Mouse (Mus musculus) MEL (cell line): ENCODE measurements around the gene Hacl1. TPM values are rescaled to one million over a fixed set of nuclear protein-coding genes. Genes with fewer than 3 reads are reported as not detected.

Experiments
- DNase-seq: peaks from one replicate; pipeline ENCODE4 v3.0.0; 2011; ENCODE audit warnings: low read depth, low spot score
- H3K27ac ChIP-seq: 2 replicates; pipeline ENCODE4 v1.5.1; 2012; ENCODE audit warnings: low read depth, mild to moderate bottlenecking, control low read depth, low read length, moderate library complexity; ENCODE audit not compliant: control insufficient read depth
- H3K27me3 ChIP-seq, 2 experiments: fragments of 150-350 bp in 1 of 2; sonication (generic) in 1 of 2; 2 replicates each; pipeline ENCODE4 v1.6.1; 2012; ENCODE audit warnings: low read length in 2 of 2, mild to moderate bottlenecking in 2 of 2, improper control_type of control experiment in 1 of 2, moderate library complexity in 1 of 2; ENCODE audit not compliant: insufficient read depth in 2 of 2, control insufficient read depth in 1 of 2
- H3K36me3 ChIP-seq, 2 experiments: 2 replicates each; pipeline ENCODE4 v1.6.1; 2012 to 2014; ENCODE audit warnings: low read length in 2 of 2, improper control_type of control experiment in 1 of 2, inconsistent platforms in 1 of 2, mild to moderate bottlenecking in 1 of 2; ENCODE audit not compliant: insufficient read depth in 2 of 2, control insufficient read depth in 1 of 2
- H3K4me1 ChIP-seq, 2 experiments: fragments of 150-350 bp in 1 of 2; sonication (generic) in 1 of 2; 2 replicates each; pipeline ENCODE4 v1.6.1; 2012; ENCODE audit warnings: low read length in 2 of 2, improper control_type of control experiment in 1 of 2, mild to moderate bottlenecking in 1 of 2; ENCODE audit not compliant: insufficient read depth in 2 of 2, control insufficient read depth in 1 of 2
- H3K4me3 ChIP-seq, 2 experiments: fragments of 150-350 bp in 1 of 2; sonication (generic) in 1 of 2; 2 replicates each; pipeline ENCODE4 v1.5.1; 2012; ENCODE audit warnings: low read depth in 2 of 2, low read length in 2 of 2, mild to moderate bottlenecking in 2 of 2, moderate library complexity in 2 of 2, control low read depth in 1 of 2, improper control_type of control experiment in 1 of 2; ENCODE audit not compliant: control insufficient read depth in 1 of 2, insufficient read depth in 1 of 2
- H3K79me2 ChIP-seq: 2 replicates; pipeline ENCODE4 v1.6.1; 2012; ENCODE audit warnings: mild to moderate bottlenecking, low read length, moderate library complexity; ENCODE audit not compliant: control insufficient read depth, poor library complexity, insufficient read depth
- H3K9ac ChIP-seq: 2 replicates; pipeline ENCODE4 v1.6.1; 2012; ENCODE audit warnings: low read depth, mild to moderate bottlenecking, control low read depth, low read length, moderate library complexity; ENCODE audit not compliant: control insufficient read depth, poor library complexity, severe bottlenecking
- H3K9me3 ChIP-seq: fragments of 150-350 bp; sonication (generic); replicated peaks from 2 replicates; pipeline ENCODE4 v1.6.1; 2012; ENCODE audit warnings: mild to moderate bottlenecking, low read length, improper control_type of control experiment, moderate library complexity; ENCODE audit not compliant: insufficient read depth
- BHLHE40 ChIP-seq: IDR thresholded peaks from 2 replicates; pipeline ENCODE4 v1.6.1; 2012; ENCODE audit warnings: low read depth, mild to moderate bottlenecking, inconsistent platforms, low read length, improper control_type of control experiment, borderline replicate concordance
- CTCF ChIP-seq, 3 experiments: IDR thresholded peaks in 2 of 3; conservative IDR thresholded peaks in 1 of 3; 2 replicates each; pipeline ENCODE4 v1.5.1; 2011 to 2012; ENCODE audit warnings: low read length in 3 of 3, low read depth in 2 of 3, mild to moderate bottlenecking in 2 of 3, improper control_type of control experiment in 1 of 3, inconsistent platforms in 1 of 3, mixed read lengths in 1 of 3, moderate library complexity in 1 of 3; ENCODE audit not compliant: control insufficient read depth in 1 of 3, insufficient read depth in 1 of 3, poor library complexity in 1 of 3, severe bottlenecking in 1 of 3
- EP300 ChIP-seq, 2 experiments: IDR thresholded peaks; 2 replicates each; pipeline ENCODE4 v1.6.1; 2011; ENCODE audit warnings: improper control_type of control experiment in 2 of 2, low read length in 2 of 2, low read depth in 1 of 2, mild to moderate bottlenecking in 1 of 2
- ETS1 ChIP-seq: IDR thresholded peaks from 2 replicates; pipeline ENCODE4 v1.6.1; 2012; ENCODE audit warnings: low read depth, mild to moderate bottlenecking, inconsistent platforms, low read length, improper control_type of control experiment, moderate library complexity
- GATA1 ChIP-seq: IDR thresholded peaks from 2 replicates; pipeline ENCODE4 v1.6.1; 2011; ENCODE audit warnings: low read depth, low read length, improper control_type of control experiment
- MAX ChIP-seq: IDR thresholded peaks from 2 replicates; pipeline ENCODE4 v1.6.1; 2011; ENCODE audit warnings: low read length, improper control_type of control experiment
- MXI1 ChIP-seq: IDR thresholded peaks from 2 replicates; pipeline ENCODE4 v1.6.1; 2011; ENCODE audit warnings: mild to moderate bottlenecking, low read depth, low read length, improper control_type of control experiment
- MYC ChIP-seq: IDR thresholded peaks from 2 replicates; pipeline ENCODE4 v1.6.1; 2011; ENCODE audit warnings: low read depth, mild to moderate bottlenecking, low read length, improper control_type of control experiment, moderate library complexity
- NELFE ChIP-seq: IDR thresholded peaks from 2 replicates; pipeline ENCODE4 v1.6.1; 2011; ENCODE audit warnings: low read depth, low read length, improper control_type of control experiment
- NRF1 ChIP-seq: IDR thresholded peaks from 2 replicates; pipeline ENCODE4 v1.6.1; 2014; ENCODE audit warnings: low read depth, mild to moderate bottlenecking, inconsistent platforms, low read length, improper control_type of control experiment, moderate library complexity; ENCODE audit not compliant: poor library complexity, insufficient read depth, severe bottlenecking
- POLR2A ChIP-seq, 2 experiments: IDR thresholded peaks; 2 replicates each; pipeline ENCODE4 v1.6.1; 2011 to 2012; ENCODE audit warnings: low read length in 2 of 2, mild to moderate bottlenecking in 2 of 2, control low read depth in 1 of 2, improper control_type of control experiment in 1 of 2, low read depth in 1 of 2, moderate library complexity in 1 of 2; ENCODE audit not compliant: control insufficient read depth in 1 of 2, insufficient read depth in 1 of 2, poor library complexity in 1 of 2
- POLR2AphosphoS5 ChIP-seq: IDR thresholded peaks from 2 replicates; pipeline ENCODE4 v1.6.1; 2012; ENCODE audit warnings: low read depth, borderline replicate concordance, mild to moderate bottlenecking, inconsistent platforms, low read length, moderate library complexity, mixed read lengths
- RCOR1 ChIP-seq: IDR thresholded peaks from 2 replicates; pipeline ENCODE4 v1.6.1; 2012; ENCODE audit warnings: low read depth, mild to moderate bottlenecking, inconsistent platforms, low read length, improper control_type of control experiment
- SIN3A ChIP-seq: IDR thresholded peaks from 2 replicates; pipeline ENCODE4 v1.6.1; 2012; ENCODE audit warnings: low read length, improper control_type of control experiment, inconsistent platforms
- TBP ChIP-seq: IDR thresholded peaks from 2 replicates; pipeline ENCODE4 v1.8.0; 2011; ENCODE audit warnings: low read depth, low read length, improper control_type of control experiment
- TCF12 ChIP-seq: IDR thresholded peaks from 2 replicates; pipeline ENCODE4 v1.6.1; 2014; ENCODE audit warnings: low read depth, mild to moderate bottlenecking, inconsistent platforms, low read length, improper control_type of control experiment, moderate library complexity
- USF1 ChIP-seq: IDR thresholded peaks from 2 replicates; pipeline ENCODE4 v1.6.1; 2014; ENCODE audit warnings: low read depth, mild to moderate bottlenecking, inconsistent platforms, low read length, improper control_type of control experiment, moderate library complexity
- ZMIZ1 ChIP-seq: IDR thresholded peaks from 2 replicates; pipeline ENCODE4 v1.6.1; 2012; ENCODE audit warnings: low read depth, mild to moderate bottlenecking, inconsistent platforms, low read length, improper control_type of control experiment, moderate library complexity
- polyA plus RNA-seq, 2 experiments: library from polyadenylated mRNA; stranded (reverse) in 1 of 2; unstranded in 1 of 2; fragments of >175 nt in 1 of 2; fragments of >200 nt in 1 of 2; gene quantifications; 2 replicates each; pipeline versions ENCODE4 v1.2.1 to v1.2.4; 2012; ENCODE audit warnings: low replicate concordance in 2 of 2, low read depth in 1 of 2; ENCODE audit not compliant: insufficient read length in 2 of 2, insufficient read depth in 1 of 2, missing spikeins in 1 of 2
- total RNA-seq: library from RNA; depleted of rRNA; stranded (reverse); fragments of 300-350 nt; gene quantifications from 2 replicates; pipeline ENCODE4 v1.2.3, GENCODE M21; 2012

Hacl1 gene
- total and polyA plus RNA-seq, 3 experiments: 7.7 to 13.3 TPM; not detected in 1

DNA sequence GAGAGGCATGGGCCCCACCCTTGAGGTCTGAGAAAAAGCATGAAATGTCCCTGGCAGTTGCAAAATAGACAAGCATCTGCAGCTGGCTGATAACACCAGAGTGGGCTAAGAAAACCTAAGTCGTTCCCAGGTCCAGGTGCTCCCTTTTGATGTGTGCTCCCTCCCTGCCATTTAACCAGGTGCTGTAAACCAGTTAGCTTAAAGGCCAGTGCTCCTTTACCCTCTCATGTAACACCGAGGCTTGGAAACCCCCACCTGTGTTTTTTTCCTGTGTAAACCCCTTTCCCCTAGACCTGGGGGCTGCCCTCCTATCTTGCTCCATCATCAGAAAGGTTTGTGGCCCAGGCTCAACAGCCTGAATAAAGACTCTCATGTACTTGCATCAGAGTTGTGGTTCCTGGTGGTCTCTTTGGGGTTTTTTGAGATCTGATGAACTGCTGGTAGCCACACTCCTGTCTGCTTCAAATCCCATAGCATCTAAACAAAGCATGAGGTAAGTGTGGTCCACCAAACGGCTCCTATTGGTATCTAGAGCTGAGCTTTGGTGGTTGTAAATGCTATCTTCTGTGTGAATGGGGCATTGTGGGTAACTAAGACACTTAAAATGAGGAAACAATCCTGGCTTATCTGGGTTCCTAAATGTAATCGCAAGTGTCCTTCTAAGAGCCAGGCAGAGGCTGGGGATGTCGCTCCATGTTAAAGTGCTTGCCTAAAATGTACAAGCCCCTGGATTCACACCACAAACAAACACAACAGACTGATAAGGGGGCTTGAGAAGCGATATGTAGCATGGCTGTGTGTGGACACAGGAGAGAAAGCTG is 70.7 kb downstream of the Hacl1 start:
- TF ChIP-seq SIN3A: peak; percentile 23; the same call in 1 of the 2 replicates
- TF ChIP-seq CTCF (IDR thresholded peaks at IDR 0.05 in 2 of 3, conservative IDR thresholded peaks at IDR 0.05 in 1 of 3; ENCODE audit: control insufficient read depth in 1 of 3, insufficient read depth in 1 of 3, low read depth in 2 of 3, low read length in 3 of 3, poor library complexity in 1 of 3, severe bottlenecking in 1 of 3): no peak
- peak; percentile 42 for TF ChIP-seq TCF12
- TF ChIP-seq ETS1: 0 out of 2 replicates have a peak, but pooled peaks have one; percentile 28
- TF ChIP-seq MAX: no peak
- 0 out of 2 replicates have a peak, but pooled peaks have one; percentile 1 for TF ChIP-seq BHLHE40
- 0 out of 2 replicates have a peak, but pooled peaks have one; percentile 43 for TF ChIP-seq ZMIZ1
- no peak for TF ChIP-seq MXI1
- TF ChIP-seq RCOR1: peak; percentile 84
- peak; percentile 61 to 62 for TF ChIP-seq EP300 (IDR thresholded peaks at IDR 0.05; ENCODE audit: low read depth in 1 of 2, low read length in 2 of 2)
- TF ChIP-seq TBP: peak; percentile 90
- peak; percentile 90 for TF ChIP-seq GATA1
- H3K36me3 ChIP-seq: peaks cover 0 to 17% of the 10 kb centered on the region in 2 experiments; a peak in 2 of 4 replicates
- peaks cover 13 to 35% of the 10 kb centered on the region in 2 experiments for H3K4me1 ChIP-seq
- H3K9ac ChIP-seq: no peak overlapping the region
- H3K4me3 ChIP-seq: no peak overlapping the region
- H3K27ac ChIP-seq: peak overlapping the region; percentile 67
- H3K27me3 ChIP-seq: no peaks in the 10 kb centered on the region; a peak in 1 of 4 replicates
- no peaks in the 10 kb centered on the region for H3K79me2 ChIP-seq
- DNase-seq: peak; percentile 83
- no peaks in the 10 kb centered on the region for H3K9me3 ChIP-seq

DNA sequence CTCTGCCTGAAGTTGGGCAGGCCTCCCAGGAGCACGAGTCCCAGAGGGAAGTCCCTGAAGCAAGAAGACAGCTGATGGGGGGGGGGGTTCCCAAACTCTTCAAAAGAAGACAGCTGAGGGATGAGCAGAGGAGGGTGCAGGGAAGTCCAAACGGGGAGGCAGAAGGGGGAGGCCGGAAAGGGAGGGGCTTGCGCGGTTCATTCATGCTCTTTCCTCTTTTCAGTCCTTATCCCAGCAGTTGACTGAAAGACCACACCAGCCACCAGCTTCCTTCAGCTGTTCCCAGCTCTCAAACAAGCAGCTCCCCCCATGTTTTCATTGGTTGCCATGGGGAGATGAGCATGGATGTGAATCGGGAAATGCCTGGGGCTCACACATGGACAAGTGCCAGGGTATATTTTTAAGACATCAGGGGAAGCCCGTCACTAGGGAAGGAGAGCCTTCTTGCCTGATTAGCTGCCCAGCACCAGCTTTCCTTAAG is 71.9 kb downstream of the Hacl1 start:
- TF ChIP-seq POLR2AphosphoS5: no peak
- TF ChIP-seq RCOR1: no peak
- no peak for TF ChIP-seq GATA1
- TF ChIP-seq NRF1: no peak
- TF ChIP-seq MXI1: no peak
- TF ChIP-seq MYC: no peak
- TF ChIP-seq USF1: no peak
- 0 out of 2 replicates have a peak, but pooled peaks have one; percentile 17 for TF ChIP-seq NELFE
- peak; percentile 50; the same call in 1 of the 2 replicates for TF ChIP-seq ETS1
- peak in 1 of 2 experiments; percentile 50; a peak in 2 of 4 replicates for TF ChIP-seq POLR2A (IDR thresholded peaks at IDR 0.05; ENCODE audit: control insufficient read depth in 1 of 2, insufficient read depth in 1 of 2, low read depth in 1 of 2, low read length in 2 of 2, poor library complexity in 1 of 2)
- Histone ChIP-seq H3K27ac (peak overlapping the region; percentile 67), H3K4me1 (peaks cover 13 to 35% of the 10 kb centered on the region in 2 experiments), H3K4me3 (peak overlapping the region; percentile 4 to 6; a peak in 3 of 4 replicates), H3K36me3 (peaks cover 0 to 17% of the 10 kb centered on the region in 2 experiments; a peak in 2 of 4 replicates), H3K79me2 (no peaks in the 10 kb centered on the region), H3K9ac (peak overlapping the region; percentile 17; the same call in 1 of the 2 replicates), H3K9me3 (no peaks in the 10 kb centered on the region), H3K27me3 (no peaks in the 10 kb centered on the region; a peak in 1 of 4 replicates)
- peak; percentile 76 for DNase-seq
